Mouse (Mus musculus) myocyte (in vitro differentiated cells): ENCODE measurements around the gene Cdc14a. TPM values are rescaled to one million over a fixed set of nuclear protein-coding genes. Genes with fewer than 3 reads are reported as not detected.

Source experiments
- H3K27me3 ChIP-seq: one replicate; pipeline ENCODE4 v1.6.1; 2011; ENCODE audit not compliant: control insufficient read depth, insufficient read depth, insufficient read length
- H3K36me3 ChIP-seq: one replicate; pipeline ENCODE4 v1.6.1; 2011; ENCODE audit not compliant: control insufficient read depth, insufficient read depth
- H3K4me2 ChIP-seq: one replicate; pipeline ENCODE4 v1.6.1; 2011; ENCODE audit warnings: low read depth, control low read depth
- H3K4me3 ChIP-seq: one replicate; pipeline ENCODE4 v1.5.1; 2011; ENCODE audit warnings: mild to moderate bottlenecking, control low read depth, moderate library complexity
- H3K79me2 ChIP-seq: one replicate; pipeline ENCODE4 v1.6.1; 2011; ENCODE audit not compliant: control insufficient read depth, insufficient read depth
- H3ac ChIP-seq: one replicate; pipeline ENCODE4 v1.6.1; 2011; ENCODE audit not compliant: control insufficient read depth, insufficient read length
- CEBPB ChIP-seq: IDR thresholded peaks from 2 replicates; pipeline ENCODE4 v1.6.1; 2011; ENCODE audit warnings: mild to moderate bottlenecking, moderate library complexity; ENCODE audit not compliant: poor library complexity, insufficient read depth, severe bottlenecking
- E2F4 ChIP-seq: IDR thresholded peaks from one replicate; pipeline ENCODE4 v1.6.1; 2011; ENCODE audit warnings: mild to moderate bottlenecking, control low read depth, moderate library complexity; ENCODE audit not compliant: insufficient read depth
- MAX ChIP-seq: IDR thresholded peaks from one replicate; pipeline ENCODE4 v1.6.1; 2011; ENCODE audit warnings: low read depth, mild to moderate bottlenecking, control low read depth
- MYOD1 ChIP-seq, 3 experiments: IDR thresholded peaks; one replicate each; pipeline ENCODE4 v1.6.1; 2011; ENCODE audit warnings: control low read depth in 2 of 3, low read depth in 2 of 3, mild to moderate bottlenecking in 2 of 3, moderate library complexity in 1 of 3; ENCODE audit not compliant: insufficient read length in 2 of 3, control insufficient read depth in 1 of 3
- MYOG ChIP-seq, 3 experiments: IDR thresholded peaks; one replicate each; pipeline ENCODE4 v1.6.1; 2011; ENCODE audit warnings: control low read depth in 2 of 3, low read depth in 2 of 3, mild to moderate bottlenecking in 2 of 3; ENCODE audit not compliant: insufficient read length in 2 of 3, control insufficient read depth in 1 of 3, insufficient read depth in 1 of 3
- POLR2A ChIP-seq: IDR thresholded peaks from one replicate; pipeline ENCODE4 v1.6.1; 2011; ENCODE audit warnings: low read depth, mild to moderate bottlenecking, control low read depth, moderate library complexity; ENCODE audit not compliant: insufficient read length
- POLR2AphosphoS2 ChIP-seq: IDR thresholded peaks from one replicate; pipeline ENCODE4 v1.6.1; 2011; ENCODE audit warnings: low read depth, control low read depth; ENCODE audit not compliant: insufficient read length
- REST ChIP-seq: IDR thresholded peaks from one replicate; pipeline ENCODE4 v1.6.1; 2011; ENCODE audit warnings: mild to moderate bottlenecking, control low read depth, moderate library complexity; ENCODE audit not compliant: insufficient read depth, insufficient read length
- SRF ChIP-seq: IDR thresholded peaks from one replicate; pipeline ENCODE4 v1.6.1; 2011; ENCODE audit warnings: low read depth; ENCODE audit not compliant: control insufficient read depth, insufficient read length
- TCF12 ChIP-seq: IDR thresholded peaks from one replicate; pipeline ENCODE4 v1.6.1; 2011; ENCODE audit warnings: mild to moderate bottlenecking, control low read depth; ENCODE audit not compliant: poor library complexity, insufficient read depth, severe bottlenecking
- TCF3 ChIP-seq: IDR thresholded peaks from one replicate; pipeline ENCODE4 v1.6.1; 2011; ENCODE audit warnings: low read depth, control low read depth; ENCODE audit not compliant: insufficient read length
- USF1 ChIP-seq: IDR thresholded peaks from one replicate; pipeline ENCODE4 v1.6.1; 2011; ENCODE audit warnings: low read depth, mild to moderate bottlenecking, control low read depth, moderate library complexity
- polyA plus RNA-seq: library from polyadenylated mRNA; unstranded; fragments of >200 nt; fragmentation: generic; extraction: Trizol; gene quantifications from one replicate; pipeline ENCODE4 v1.2.1, GENCODE M21; 2012; ENCODE audit warnings: missing spikeins

The Cdc14a gene
- polyA plus RNA-seq, 1 experiment: 0.65 TPM

GRCm38 (mm10) chr3:116399349-116400090, 24.3 kb downstream of the Cdc14a start:
- no peak overlapping the region for H3K4me2 ChIP-seq
- TF ChIP-seq CEBPB (no peak), MAX (no peak), TCF12 (no peak), POLR2AphosphoS2 (no peak), MYOG (IDR thresholded peaks at IDR 0.05; ENCODE audit: control insufficient read depth in 1 of 3, insufficient read depth in 1 of 3, insufficient read length in 2 of 3, low read depth in 2 of 3) (no peak), MYOD1 (IDR thresholded peaks at IDR 0.05; ENCODE audit: control insufficient read depth in 1 of 3, insufficient read length in 2 of 3, low read depth in 2 of 3) (no peak), E2F4 (no peak), SRF (no peak), REST (no peak), TCF3 (no peak), USF1 (no peak)
- no peaks in the 10 kb centered on the region for H3K36me3 ChIP-seq
- H3ac ChIP-seq: no peak overlapping the region
- H3K79me2 ChIP-seq: no peaks in the 10 kb centered on the region
- H3K4me3 ChIP-seq: no peak overlapping the region
- H3K27me3 ChIP-seq: no peaks in the 10 kb centered on the region

- no peak overlapping the region for H3K4me2 ChIP-seq
- TF ChIP-seq MYOD1 (IDR thresholded peaks at IDR 0.05; ENCODE audit: control insufficient read depth in 1 of 3, insufficient read length in 2 of 3, low read depth in 2 of 3): no peak
- no peak for TF ChIP-seq MYOG (IDR thresholded peaks at IDR 0.05; ENCODE audit: control insufficient read depth in 1 of 3, insufficient read depth in 1 of 3, insufficient read length in 2 of 3, low read depth in 2 of 3)
- no peak for TF ChIP-seq CEBPB
- TF ChIP-seq TCF12: no peak
- no peak for TF ChIP-seq POLR2A
- TF ChIP-seq SRF: no peak
- no peak for TF ChIP-seq POLR2AphosphoS2
- TF ChIP-seq TCF3: no peak
- no peak for TF ChIP-seq REST
- no peak for TF ChIP-seq MAX
- TF ChIP-seq USF1: no peak
- TF ChIP-seq E2F4: no peak
- no peaks in the 10 kb centered on the region for H3K79me2 ChIP-seq
- H3K36me3 ChIP-seq: no peaks in the 10 kb centered on the region
- no peak overlapping the region for H3K4me3 ChIP-seq
- H3ac ChIP-seq: no peak overlapping the region
- no peaks in the 10 kb centered on the region for H3K27me3 ChIP-seq
These were observed 25.3 kb downstream of the Cdc14a start for GRCm38 (mm10) chr3:116398543-116398942.

GRCm38 (mm10) chr3:116397976-116398375, 25.9 kb downstream of the Cdc14a start:
- Histone ChIP-seq H3ac (no peak overlapping the region), H3K79me2 (no peaks in the 10 kb centered on the region), H3K27me3 (no peaks in the 10 kb centered on the region), H3K4me3 (no peak overlapping the region), H3K36me3 (no peaks in the 10 kb centered on the region), H3K4me2 (no peak overlapping the region)
- no peak for TF ChIP-seq USF1

GRCm38 (mm10) chr3:116397341-116397740, 26.5 kb downstream of the Cdc14a start:
- TF ChIP-seq MAX: no peak
- TF ChIP-seq SRF: no peak
- TF ChIP-seq MYOG (IDR thresholded peaks at IDR 0.05; ENCODE audit: control insufficient read depth in 1 of 3, insufficient read depth in 1 of 3, insufficient read length in 2 of 3, low read depth in 2 of 3): no peak
- no peak for TF ChIP-seq POLR2AphosphoS2
- TF ChIP-seq MYOD1 (IDR thresholded peaks at IDR 0.05; ENCODE audit: control insufficient read depth in 1 of 3, insufficient read length in 2 of 3, low read depth in 2 of 3): no peak
- TF ChIP-seq REST: no peak
- TF ChIP-seq USF1: no peak
- TF ChIP-seq POLR2A: no peak
- no peak for TF ChIP-seq TCF3
- no peak for TF ChIP-seq CEBPB
- no peak for TF ChIP-seq E2F4
- TF ChIP-seq TCF12: no peak
- no peak overlapping the region for H3ac ChIP-seq
- no peaks in the 10 kb centered on the region for H3K27me3 ChIP-seq
- no peak overlapping the region for H3K4me3 ChIP-seq
- no peaks in the 10 kb centered on the region for H3K79me2 ChIP-seq
- H3K4me2 ChIP-seq: no peak overlapping the region
- H3K36me3 ChIP-seq: no peaks in the 10 kb centered on the region

GRCm38 (mm10) chr3:116396571-116396970, 27.3 kb downstream of the Cdc14a start:
- Histone ChIP-seq H3K4me2 (no peak overlapping the region), H3K36me3 (no peaks in the 10 kb centered on the region), H3K4me3 (no peak overlapping the region), H3K79me2 (no peaks in the 10 kb centered on the region), H3K27me3 (no peaks in the 10 kb centered on the region), H3ac (no peak overlapping the region)
- TF ChIP-seq TCF3: no peak
- TF ChIP-seq POLR2AphosphoS2: no peak
- TF ChIP-seq USF1: no peak
- TF ChIP-seq SRF: no peak
- no peak for TF ChIP-seq MYOD1 (IDR thresholded peaks at IDR 0.05; ENCODE audit: control insufficient read depth in 1 of 3, insufficient read length in 2 of 3, low read depth in 2 of 3)
- TF ChIP-seq POLR2A: no peak
- no peak for TF ChIP-seq E2F4
- TF ChIP-seq TCF12: no peak
- no peak for TF ChIP-seq CEBPB
- no peak for TF ChIP-seq REST
- TF ChIP-seq MAX: no peak
- no peak for TF ChIP-seq MYOG (IDR thresholded peaks at IDR 0.05; ENCODE audit: control insufficient read depth in 1 of 3, insufficient read depth in 1 of 3, insufficient read length in 2 of 3, low read depth in 2 of 3)
